Mouse (Mus musculus): ENCODE data around the gene Ugt1a6b. TPM values are rescaled to one million over a fixed set of nuclear protein-coding genes. Genes with fewer than 3 reads are reported as not detected.
"Not testable (repeated sequence)": the region's sequence is repeated elsewhere in the genome, so short reads cannot be mapped to it uniquely, and the experiment has no call there.

Gene Ugt1a6b
- 8.5 and 10.5 TPM in 2 replicates for polyA plus RNA-seq (2012; rRNA removed)

DNA sequence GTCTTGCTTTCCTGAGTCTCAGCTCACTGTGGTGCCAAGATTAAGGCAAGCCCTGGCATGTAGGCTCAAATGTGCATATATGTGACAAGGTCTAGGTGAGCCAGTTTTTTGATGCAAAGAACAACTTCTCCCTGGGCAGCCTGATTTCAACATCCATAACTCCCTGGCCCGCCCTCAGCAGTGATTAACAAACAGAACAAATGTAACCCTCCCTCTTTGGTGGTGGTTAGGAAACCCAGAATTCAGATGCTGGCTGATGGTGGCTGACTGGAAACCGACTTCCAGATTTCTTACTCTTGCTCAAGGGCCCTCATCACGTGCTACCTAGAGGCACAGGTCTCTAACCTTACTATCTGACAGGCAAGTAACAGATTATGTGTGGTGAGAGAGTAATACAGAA is at the start of gene Ugt1a6b:
Gene Ugt1a6b (plus strand): TSS at position 234 of the 400 bp plus-strand sequence.
- 80% methylated on average over 3 of the region's 3 CpGs for WGBS
- H3K4me3 ChIP-seq (ENCODE audit: insufficient read depth, low read depth, low read length); DNase-seq; H3K36me3 ChIP-seq (ENCODE audit: control insufficient read depth, insufficient read depth, low read length); H3K27ac ChIP-seq (ENCODE audit: insufficient read depth, low read depth, low read length); H3K27me3 ChIP-seq (replicated peaks; ENCODE audit: control insufficient read depth, insufficient read depth, low read length): not testable (repeated sequence)
- H3K4me1 ChIP-seq (ENCODE audit: control insufficient read depth, insufficient read depth, low read length), result peaks cover 13% of the 10 kb centered on the region; the same call in 1 of the 2 replicates

DNA sequence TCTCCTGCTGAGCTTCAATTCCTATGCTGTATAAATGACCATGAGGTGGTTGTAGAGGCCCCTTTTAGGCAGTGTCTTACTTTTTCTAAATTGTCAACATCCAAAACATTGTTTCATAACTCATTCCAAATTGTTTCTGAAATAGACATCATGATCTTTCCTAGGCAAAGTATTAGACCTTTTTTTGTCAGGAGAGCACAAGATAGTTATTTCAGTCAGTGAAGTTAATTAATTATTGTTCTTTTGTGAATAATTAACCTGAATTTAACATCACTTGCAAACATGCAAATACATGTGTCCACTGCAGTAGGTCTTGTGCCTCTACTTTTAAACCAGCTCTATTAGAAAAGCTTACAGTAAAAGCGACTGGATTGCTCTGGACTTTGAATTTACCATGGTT is 48.0 kb upstream of the Ugt1a6b start, which contains the start of gene Ugt1a10:
Gene Ugt1a10 (plus strand): TSS at position 301 of the 400 bp plus-strand sequence.
- Histone ChIP-seq H3K36me3 (ENCODE audit: control insufficient read depth, insufficient read depth, low read length) (no peaks in the 10 kb centered on the region), H3K4me3 (ENCODE audit: insufficient read depth, low read depth, low read length) (no peak within 1 kb of the TSS), H3K4me1 (ENCODE audit: control insufficient read depth, insufficient read depth, low read length) (no peaks in the 10 kb centered on the region), H3K27me3 (replicated peaks; ENCODE audit: control insufficient read depth, insufficient read depth, low read length) (no peaks in the 10 kb centered on the region), H3K27ac (ENCODE audit: insufficient read depth, low read depth, low read length) (no peak within 1 kb of the TSS)
- no peak for DNase-seq
- TF ChIP-seq CTCF (conservative IDR thresholded peaks at IDR 0.05; ENCODE audit: insufficient read depth, insufficient read length, low read depth, low read length) (no peak), POLR2A (IDR thresholded peaks at IDR 0.05; ENCODE audit: low read depth, low read length) (no peak)
- 49% methylated on average over 1 of the region's 1 CpGs for WGBS

DNA sequence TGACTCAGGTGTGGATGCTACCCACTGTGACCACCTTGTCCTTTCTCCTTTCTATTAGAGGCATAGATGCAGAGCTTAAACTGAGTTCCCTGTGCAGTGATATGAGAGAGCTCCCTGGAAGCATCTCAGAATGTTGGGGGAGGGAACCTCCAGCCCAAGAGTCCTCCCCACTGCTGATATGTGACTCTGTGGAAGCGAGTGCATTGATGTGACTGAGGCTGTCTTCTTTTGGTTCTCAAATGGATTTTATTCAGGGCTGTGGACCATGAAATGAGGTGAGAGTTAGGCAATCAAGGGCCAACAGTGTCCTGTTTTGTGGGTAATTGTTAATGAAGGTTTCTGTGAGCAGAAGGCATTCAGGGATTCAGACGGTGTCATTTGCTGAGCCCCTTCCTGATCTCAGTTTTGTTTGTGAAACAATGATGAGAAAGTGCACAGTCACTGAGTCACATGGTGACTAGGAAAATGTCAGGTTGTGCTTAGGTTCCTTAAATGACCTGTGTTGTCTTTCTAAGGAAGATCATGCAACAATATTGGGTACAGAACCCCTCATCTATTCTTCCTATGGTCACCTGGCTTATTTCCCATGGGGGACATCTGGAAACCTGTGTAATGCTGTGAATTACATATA is 36.5 kb upstream of the Ugt1a6b start:
- DNase-seq; H3K36me3 ChIP-seq (ENCODE audit: control insufficient read depth, insufficient read depth, low read length); H3K27ac ChIP-seq (ENCODE audit: insufficient read depth, low read depth, low read length); H3K4me1 ChIP-seq (ENCODE audit: control insufficient read depth, insufficient read depth, low read length); H3K4me3 ChIP-seq (ENCODE audit: insufficient read depth, low read depth, low read length); H3K27me3 ChIP-seq (replicated peaks; ENCODE audit: control insufficient read depth, insufficient read depth, low read length): not testable (repeated sequence)
- WGBS, result 27% methylated on average over 1 of the region's 2 CpGs

DNA sequence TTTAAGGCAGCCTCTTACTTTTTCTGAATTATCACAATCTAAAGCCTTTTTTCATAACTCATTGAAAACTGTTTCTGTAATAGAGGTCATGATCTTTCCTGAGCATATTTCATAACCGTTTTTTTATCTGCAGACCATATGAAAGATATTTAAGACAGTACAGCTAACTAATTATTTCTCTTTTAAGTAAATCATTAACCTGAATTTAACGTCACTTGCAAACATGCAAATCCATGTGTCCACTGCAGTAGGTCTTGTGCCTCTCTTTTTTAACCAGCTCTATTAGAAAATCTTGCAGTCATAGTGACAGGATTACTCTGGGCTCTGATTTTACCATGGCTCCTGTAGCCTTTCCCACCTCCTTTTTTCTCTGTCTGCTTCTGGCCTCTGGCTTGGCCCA is 32.6 kb upstream of the Ugt1a6b start, which contains the start of gene Ugt1a9:
Gene Ugt1a9 (plus strand): TSS at position 306 of the 400 bp plus-strand sequence.
- 32% methylated on average over 2 of the region's 2 CpGs for WGBS
- no peak within 1 kb of the TSS for H3K27ac ChIP-seq (ENCODE audit: insufficient read depth, low read depth, low read length)
- H3K4me3 ChIP-seq (ENCODE audit: insufficient read depth, low read depth, low read length), result no peak within 1 kb of the TSS
- DNase-seq, result no peak
- H3K27me3 ChIP-seq (replicated peaks; ENCODE audit: control insufficient read depth, insufficient read depth, low read length), result no peaks in the 10 kb centered on the region
- no peaks in the 10 kb centered on the region for H3K4me1 ChIP-seq (ENCODE audit: control insufficient read depth, insufficient read depth, low read length)
- TF ChIP-seq CTCF (conservative IDR thresholded peaks at IDR 0.05; ENCODE audit: insufficient read depth, insufficient read length, low read depth, low read length) (no peak), POLR2A (IDR thresholded peaks at IDR 0.05; ENCODE audit: low read depth, low read length) (no peak)
- H3K36me3 ChIP-seq (ENCODE audit: control insufficient read depth, insufficient read depth, low read length), result no peaks in the 10 kb centered on the region

DNA sequence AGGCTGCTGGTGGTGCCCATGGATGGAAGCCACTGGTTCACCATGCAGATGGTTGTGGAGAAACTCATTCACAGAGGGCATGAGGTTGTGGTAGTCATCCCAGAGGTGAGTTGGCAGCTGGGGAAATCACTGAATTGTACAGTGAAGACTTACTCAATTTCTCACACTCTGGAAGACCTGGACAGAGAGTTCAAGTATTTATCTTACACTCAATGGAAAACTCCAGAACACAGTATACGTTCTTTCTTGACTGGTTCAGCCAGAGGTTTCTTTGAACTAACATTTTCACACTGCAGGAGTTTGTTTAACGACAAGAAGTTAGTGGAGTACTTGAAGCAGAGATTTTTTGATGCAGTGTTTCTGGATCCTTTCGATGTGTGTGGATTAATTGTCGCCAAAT is 32.1 kb upstream of the Ugt1a6b start:
- H3K27ac ChIP-seq (ENCODE audit: insufficient read depth, low read depth, low read length), result no peak overlapping the region
- no peak for DNase-seq
- no peak overlapping the region for H3K4me3 ChIP-seq (ENCODE audit: insufficient read depth, low read depth, low read length)
- TF ChIP-seq POLR2A (IDR thresholded peaks at IDR 0.05; ENCODE audit: low read depth, low read length) (no peak), CTCF (conservative IDR thresholded peaks at IDR 0.05; ENCODE audit: insufficient read depth, insufficient read length, low read depth, low read length) (no peak)
- H3K36me3 ChIP-seq (ENCODE audit: control insufficient read depth, insufficient read depth, low read length), result no peaks in the 10 kb centered on the region
- no peaks in the 10 kb centered on the region for H3K27me3 ChIP-seq (replicated peaks; ENCODE audit: control insufficient read depth, insufficient read depth, low read length)
- 88% methylated on average over 4 of the region's 4 CpGs for WGBS
- H3K4me1 ChIP-seq (ENCODE audit: control insufficient read depth, insufficient read depth, low read length), result no peaks in the 10 kb centered on the region

DNA sequence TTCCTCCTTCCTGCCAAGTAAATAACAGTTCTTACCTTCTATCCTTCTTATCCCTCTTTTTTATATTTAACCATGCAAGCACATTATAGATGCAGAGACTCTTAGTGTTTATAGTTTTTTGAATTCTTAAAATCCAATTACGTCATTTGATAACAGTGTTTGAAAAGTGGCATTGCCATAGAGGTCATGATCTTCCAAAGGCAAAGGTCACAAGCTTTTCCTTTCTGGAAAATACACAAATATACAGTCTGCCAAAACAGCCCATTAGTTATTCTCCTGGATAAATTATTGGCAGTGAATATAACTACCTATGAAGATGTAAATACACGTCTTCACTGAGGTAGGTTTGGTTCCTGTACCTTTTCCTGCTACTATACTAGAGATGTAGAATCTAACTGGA is 28.6 kb upstream of the Ugt1a6b start:
- no peak for TF ChIP-seq CTCF (conservative IDR thresholded peaks at IDR 0.05; ENCODE audit: insufficient read depth, insufficient read length, low read depth, low read length)
- no peak for TF ChIP-seq POLR2A (IDR thresholded peaks at IDR 0.05; ENCODE audit: low read depth, low read length)
- Histone ChIP-seq H3K27ac (ENCODE audit: insufficient read depth, low read depth, low read length) (no peak overlapping the region), H3K36me3 (ENCODE audit: control insufficient read depth, insufficient read depth, low read length) (no peaks in the 10 kb centered on the region), H3K4me1 (ENCODE audit: control insufficient read depth, insufficient read depth, low read length) (no peaks in the 10 kb centered on the region), H3K4me3 (ENCODE audit: insufficient read depth, low read depth, low read length) (no peak overlapping the region), H3K27me3 (replicated peaks; ENCODE audit: control insufficient read depth, insufficient read depth, low read length) (no peaks in the 10 kb centered on the region)
- no peak for DNase-seq
- 72% methylated on average over 2 of the region's 2 CpGs for WGBS

DNA sequence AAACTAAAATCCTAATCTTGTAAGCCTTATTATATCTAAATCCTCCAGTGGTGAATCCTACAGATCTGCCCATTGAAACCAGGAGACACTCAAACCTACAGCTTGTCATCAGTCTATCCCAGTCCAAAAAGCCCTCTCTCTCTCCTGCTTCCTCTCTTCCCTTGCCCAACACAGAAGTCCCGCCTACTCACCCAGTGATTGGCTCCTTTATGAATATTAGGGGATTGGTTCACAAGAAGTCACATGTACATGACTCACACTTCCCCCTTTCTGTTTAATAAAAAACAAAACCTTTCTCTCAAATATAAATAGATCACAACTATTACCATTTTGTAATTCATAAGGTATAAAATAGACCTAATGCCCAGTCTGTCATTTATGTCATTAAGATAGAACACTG is 25.9 kb upstream of the Ugt1a6b start:
- no peak for DNase-seq
- H3K27ac ChIP-seq (ENCODE audit: insufficient read depth, low read depth, low read length), result no peak overlapping the region
- no peak overlapping the region for H3K4me3 ChIP-seq (ENCODE audit: insufficient read depth, low read depth, low read length)
- no peaks in the 10 kb centered on the region for H3K36me3 ChIP-seq (ENCODE audit: control insufficient read depth, insufficient read depth, low read length)
- H3K4me1 ChIP-seq (ENCODE audit: control insufficient read depth, insufficient read depth, low read length), result no peaks in the 10 kb centered on the region
- 74% methylated on average over 1 of the region's 1 CpGs for WGBS
- H3K27me3 ChIP-seq (replicated peaks; ENCODE audit: control insufficient read depth, insufficient read depth, low read length), result no peaks in the 10 kb centered on the region
- TF ChIP-seq CTCF (conservative IDR thresholded peaks at IDR 0.05; ENCODE audit: insufficient read depth, insufficient read length, low read depth, low read length) (no peak), POLR2A (IDR thresholded peaks at IDR 0.05; ENCODE audit: low read depth, low read length) (no peak)
